Mouse (Mus musculus) C2C12 (cell line): ENCODE results near the gene Def6.

Source experiments
- CTCF ChIP-seq: IDR thresholded peaks from one replicate; pipeline ENCODE4 v1.5.1; 2011; ENCODE audit not compliant: control insufficient read depth, insufficient read depth, insufficient read length
- FOSL1 ChIP-seq: IDR thresholded peaks from one replicate; pipeline ENCODE4 v1.8.0; 2011; ENCODE audit warnings: mild to moderate bottlenecking, low read length; ENCODE audit not compliant: poor library complexity, insufficient read depth, severe bottlenecking
- MYOD1 ChIP-seq: IDR thresholded peaks from one replicate; pipeline ENCODE4 v1.6.1; 2011; ENCODE audit warnings: low read depth; ENCODE audit not compliant: control insufficient read depth, insufficient read length
- MYOG ChIP-seq: IDR thresholded peaks from one replicate; pipeline ENCODE4 v1.6.1; 2011; ENCODE audit not compliant: control insufficient read depth, insufficient read length; ENCODE audit errors: extremely low read depth
- USF1 ChIP-seq: IDR thresholded peaks from one replicate; pipeline ENCODE4 v1.6.1; 2011; ENCODE audit warnings: low read depth, mild to moderate bottlenecking, control low read depth, moderate library complexity

DNA sequence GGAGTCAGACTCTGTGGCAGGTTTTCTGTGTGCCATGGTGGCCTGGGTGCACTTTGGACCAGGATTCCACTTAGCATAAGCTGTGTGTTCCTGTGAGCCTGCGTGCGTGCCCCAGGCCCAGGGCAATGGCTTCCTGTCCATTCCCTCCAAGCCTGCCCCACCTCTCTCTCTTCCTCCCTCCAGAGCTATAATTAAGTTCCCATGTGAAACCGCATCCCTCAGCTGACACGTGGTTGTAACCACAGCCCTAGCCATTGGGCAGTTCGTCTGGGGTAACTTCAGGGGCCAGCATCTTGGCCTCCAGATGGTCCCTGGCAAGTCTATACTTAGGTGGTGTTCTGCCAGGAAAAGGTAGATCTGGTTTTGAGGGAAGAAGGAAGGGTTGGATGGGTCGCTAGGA, 40.0 kb downstream of the Def6 start:
- TF ChIP-seq CTCF: no peak
- peak; percentile 85 for TF ChIP-seq USF1
- TF ChIP-seq FOSL1: no peak
- TF ChIP-seq MYOD1: no peak
- TF ChIP-seq MYOG: no peak
